Mouse (Mus musculus) intestine, postnatal 0 days (tissue): Measurements from ENCODE around the gene Soga1. TPM values are rescaled to one million over a fixed set of nuclear protein-coding genes. Genes with fewer than 3 reads are reported as not detected.

Experiments
- ATAC-seq: fragments of 200-750 bp; cut with Nextera tagmentation; 2 replicates; pipeline ENCODE4 v1.8.0; 2017; ENCODE audit warnings: mild to moderate bottlenecking, moderate TSS enrichment, moderate library complexity
- H3K27ac ChIP-seq: fragments of 300-500 bp; sonication (generic); 2 replicates; pipeline ENCODE4 v1.5.1; 2014; ENCODE audit warnings: mild to moderate bottlenecking, low read depth, low read length, moderate library complexity
- H3K27me3 ChIP-seq: fragments of 300-500 bp; sonication (generic); replicated peaks from 2 replicates; pipeline ENCODE4 v1.6.1; 2014; ENCODE audit warnings: low read length, mixed read lengths; ENCODE audit not compliant: control insufficient read depth, insufficient read depth
- H3K36me3 ChIP-seq: fragments of 300-500 bp; sonication (generic); 2 replicates; pipeline ENCODE4 v1.6.1; 2014; ENCODE audit warnings: mild to moderate bottlenecking, moderate library complexity; ENCODE audit not compliant: control insufficient read depth, insufficient read depth
- H3K4me1 ChIP-seq: fragments of 300-500 bp; sonication (generic); replicated peaks from 2 replicates; pipeline ENCODE4 v1.6.1; 2014; ENCODE audit warnings: antibody characterized with exemption, low read length, mixed read lengths; ENCODE audit not compliant: control insufficient read depth, insufficient read depth
- H3K4me2 ChIP-seq: fragments of 300-500 bp; sonication (generic); replicated peaks from 2 replicates; pipeline ENCODE4 v1.6.1; 2014; ENCODE audit warnings: low read depth, mild to moderate bottlenecking, moderate library complexity
- H3K4me3 ChIP-seq: fragments of 300-500 bp; sonication (generic); 2 replicates; pipeline ENCODE4 v1.5.1; 2014; ENCODE audit warnings: low read depth, low read length
- H3K9ac ChIP-seq: fragments of 300-500 bp; sonication (generic); 2 replicates; pipeline ENCODE4 v1.6.1; 2014; ENCODE audit warnings: mild to moderate bottlenecking, low read depth, low read length
- H3K9me3 ChIP-seq: fragments of 300-500 bp; sonication (generic); 2 replicates; pipeline ENCODE4 v1.6.1; 2016; ENCODE audit warnings: mixed run types; ENCODE audit not compliant: control insufficient read depth
- CTCF ChIP-seq: sonication (generic); IDR thresholded peaks from 2 replicates; pipeline ENCODE4 v1.5.1; 2016; ENCODE audit warnings: low read depth, mild to moderate bottlenecking, control low read depth, antibody characterized with exemption, moderate library complexity
- WGBS: fragments of 180-500 bp; shearing (Covaris S2); extraction: QIAGEN DNeasy Blood & Tissue Kit; methylation state at CpG from one replicate; pipeline ENCODE4 v1.1.7; 2014; 5-methylcytosine and 5-hydroxymethylcytosine counted together
- polyA plus RNA-seq: library from polyadenylated mRNA; unstranded; fragments of >200 nt; fragmentation: Nextera tagmentation; extraction: Ambion mirVana; gene quantifications from 2 replicates; pipeline ENCODE4 v1.2.1, GENCODE M21; 2015

The Soga1 gene
- polyA plus RNA-seq, 1 experiment from 2014 or later = 0.90 TPM

DNA sequence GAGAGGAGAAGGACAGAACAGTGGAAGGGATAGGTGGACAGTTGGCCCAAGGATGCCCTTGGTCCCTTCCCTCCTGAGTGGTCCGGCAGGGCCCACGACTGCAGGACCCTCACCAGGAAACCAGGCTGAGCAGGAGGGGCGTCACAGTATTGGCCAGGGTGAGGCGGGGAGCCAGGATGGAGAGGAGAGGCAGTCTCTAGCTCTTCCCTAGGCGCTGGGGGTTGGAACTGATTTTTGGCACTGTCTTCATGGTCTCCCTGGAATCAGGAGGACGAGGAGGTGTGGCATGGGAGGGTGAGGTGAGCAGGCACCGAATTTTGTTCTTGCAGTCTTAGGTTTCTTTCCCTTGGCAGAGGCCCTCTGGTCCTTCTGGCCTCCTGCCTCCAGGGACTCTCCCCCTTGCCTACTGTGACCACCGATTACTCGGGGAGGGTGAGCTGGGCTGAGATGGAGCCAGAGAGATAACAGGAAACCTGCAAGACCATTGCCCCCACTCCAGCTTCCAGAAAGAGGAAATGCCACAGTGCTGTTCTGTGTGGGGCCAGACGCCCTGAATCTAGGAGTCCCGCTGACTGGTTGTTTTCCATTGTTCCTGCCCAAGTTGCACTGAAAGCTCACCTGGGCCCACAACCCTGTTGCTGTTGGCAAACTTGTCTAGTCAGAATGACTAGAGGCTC lies 68.3 kb downstream of the Soga1 start:
- Histone ChIP-seq H3K36me3 (0 out of 2 replicates have a peak, but pooled peaks cover 2% of the 10 kb centered on the region), H3K27me3 (no peaks in the 10 kb centered on the region), H3K4me3 (no peak overlapping the region), H3K4me1 (peaks cover 9% of the 10 kb centered on the region), H3K27ac (no peak overlapping the region), H3K4me2 (no peak overlapping the region), H3K9ac (no peak overlapping the region), H3K9me3 (no peaks in the 10 kb centered on the region)
- 47% methylated on average over 11 of the region's 11 CpGs for WGBS
- TF ChIP-seq CTCF = no peak
- ATAC-seq = no peak

DNA sequence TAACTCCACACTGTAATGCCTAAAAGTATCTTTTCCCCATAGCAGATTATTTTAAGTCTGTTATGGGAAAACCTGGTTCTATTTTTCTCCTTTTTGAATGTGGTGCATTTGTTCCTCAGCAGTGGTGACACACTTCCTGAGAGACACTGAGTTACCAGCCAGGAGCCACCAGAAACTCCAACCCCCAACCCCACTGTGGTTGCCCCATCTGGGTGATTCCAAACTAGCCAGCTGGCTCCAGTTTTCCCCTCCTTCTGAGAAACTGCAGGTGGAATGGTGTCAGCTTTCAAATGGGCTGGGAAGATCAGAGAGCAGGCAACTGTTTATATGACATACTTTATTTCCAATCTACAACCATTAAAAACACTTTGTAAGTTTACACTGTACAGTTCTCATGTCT lies 68.9 kb downstream of the Soga1 start:
- H3K9ac ChIP-seq = no peak overlapping the region
- H3K9me3 ChIP-seq = no peaks in the 10 kb centered on the region
- TF ChIP-seq CTCF = no peak
- no peak for ATAC-seq
- H3K4me2 ChIP-seq = no peak overlapping the region
- no peaks in the 10 kb centered on the region for H3K27me3 ChIP-seq
- H3K4me1 ChIP-seq = peaks cover 9% of the 10 kb centered on the region
- H3K36me3 ChIP-seq = 0 out of 2 replicates have a peak, but pooled peaks cover under 1% of the 10 kb centered on the region
- H3K4me3 ChIP-seq = no peak overlapping the region
- H3K27ac ChIP-seq = no peak overlapping the region

DNA sequence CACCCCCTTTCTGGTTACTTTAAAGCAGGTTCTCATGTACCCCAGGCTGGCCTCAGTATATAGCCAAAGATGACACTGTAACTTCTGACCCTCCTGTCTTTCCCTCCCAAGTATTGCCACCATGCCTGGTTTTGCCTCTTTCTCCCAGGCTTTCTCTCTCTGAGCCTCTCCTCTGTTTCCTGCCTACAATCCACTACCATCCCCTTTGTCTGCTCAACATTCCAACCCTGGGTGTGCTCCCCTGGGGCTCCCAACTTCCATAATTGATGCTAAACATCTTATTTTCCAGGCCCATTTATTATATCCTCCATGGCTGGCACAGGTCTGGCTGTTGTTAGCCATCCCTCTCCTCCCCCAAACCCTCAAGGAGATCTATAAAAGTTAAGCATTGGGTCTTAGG lies 70.5 kb downstream of the Soga1 start:
- peaks cover 6% of the 10 kb centered on the region; the same call in 1 of the 2 replicates for H3K36me3 ChIP-seq
- H3K4me3 ChIP-seq = no peak overlapping the region
- no peak overlapping the region for H3K27ac ChIP-seq
- no peaks in the 10 kb centered on the region for H3K27me3 ChIP-seq
- no peak overlapping the region for H3K4me2 ChIP-seq
- no peaks in the 10 kb centered on the region for H3K9me3 ChIP-seq
- no peak for ATAC-seq
- no peak overlapping the region for H3K9ac ChIP-seq
- H3K4me1 ChIP-seq = peaks cover 9% of the 10 kb centered on the region
- TF ChIP-seq CTCF = no peak

DNA sequence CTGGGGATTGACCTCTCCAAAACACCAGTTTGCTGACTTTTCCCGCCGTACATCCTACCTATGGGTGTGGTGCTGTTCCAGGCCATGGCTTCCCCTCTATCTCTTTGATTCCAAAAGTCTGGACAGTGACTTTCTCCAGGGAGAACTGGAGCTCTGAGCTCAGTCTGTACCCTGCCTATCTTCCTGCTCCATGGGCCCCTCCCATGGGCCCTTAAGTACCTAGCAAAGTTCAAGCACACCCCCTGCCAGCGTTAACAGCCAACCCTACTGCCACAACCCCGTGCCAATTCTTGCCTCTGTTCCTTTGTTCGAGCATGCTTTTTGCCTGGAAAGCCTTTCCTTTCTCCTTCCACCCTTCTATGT lies 71.8 kb downstream of the Soga1 start:
- no peaks in the 10 kb centered on the region for H3K9me3 ChIP-seq
- H3K4me2 ChIP-seq = peak overlapping the region; percentile 94
- peaks cover 7% of the 10 kb centered on the region for H3K4me1 ChIP-seq
- peak; percentile 29; the same call in 1 of the 2 replicates for ATAC-seq
- TF ChIP-seq CTCF = no peak
- peak overlapping the region; percentile 64 for H3K9ac ChIP-seq
- peaks cover 6% of the 10 kb centered on the region; the same call in 1 of the 2 replicates for H3K36me3 ChIP-seq
- peak overlapping the region; percentile 65 for H3K4me3 ChIP-seq
- H3K27me3 ChIP-seq = no peaks in the 10 kb centered on the region
- 18% methylated on average over 5 of the region's 5 CpGs for WGBS
- H3K27ac ChIP-seq = peak overlapping the region; percentile 52

DNA sequence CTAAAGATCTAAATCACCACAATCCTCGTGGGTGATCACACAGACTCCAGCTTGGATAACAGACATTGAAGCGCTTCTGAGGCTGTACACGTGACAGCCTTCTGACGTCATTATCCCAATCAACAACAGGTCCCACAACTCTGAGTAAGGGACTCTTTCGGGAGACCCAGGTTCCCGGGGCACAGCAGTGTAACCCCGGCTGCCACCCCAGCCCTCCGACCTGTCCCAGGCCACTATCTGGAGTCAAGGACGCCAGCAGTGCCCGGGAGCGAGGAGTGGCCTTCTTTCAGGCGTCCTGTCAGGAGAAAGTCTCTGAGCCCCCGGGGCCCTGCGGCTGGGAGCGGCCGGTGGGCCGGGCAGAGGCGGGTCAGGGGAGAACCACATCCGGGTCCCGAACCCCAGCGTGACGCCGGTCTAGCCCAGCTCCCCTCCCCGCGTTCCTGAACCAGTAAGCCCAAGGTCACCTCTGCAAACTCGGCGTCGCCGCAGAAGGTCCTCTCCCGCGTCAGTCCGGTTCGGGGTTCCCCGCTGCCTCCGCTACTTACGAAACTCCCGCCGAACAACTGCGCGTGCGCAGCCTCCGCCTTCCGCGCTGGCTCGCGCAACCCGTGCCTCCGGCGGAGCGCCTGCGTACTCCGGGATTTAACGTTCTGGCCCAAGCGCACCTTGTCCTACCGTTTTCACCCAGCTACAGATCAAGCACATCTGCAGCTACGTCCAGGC lies 72.4 kb downstream of the Soga1 start, which contains the start of gene Dsn1:
Gene Dsn1, minus strand, starts transcription at position 644 of the 723 bp plus-strand sequence.
- WGBS = under 1% methylated on average over 56 of the region's 56 CpGs
- no peaks in the 10 kb centered on the region for H3K27me3 ChIP-seq
- H3K27ac ChIP-seq = peak within 1 kb of the TSS; percentile 52
- peak within 1 kb of the TSS; percentile 94 for H3K4me2 ChIP-seq
- peaks cover 6% of the 10 kb centered on the region for H3K4me1 ChIP-seq
- peak within 1 kb of the TSS; percentile 65 for H3K4me3 ChIP-seq
- H3K36me3 ChIP-seq = peaks cover 6% of the 10 kb centered on the region; the same call in 1 of the 2 replicates
- peak within 1 kb of the TSS; percentile 64 for H3K9ac ChIP-seq
- no peaks in the 10 kb centered on the region for H3K9me3 ChIP-seq
- ATAC-seq = peak; percentile 79
- no peak for TF ChIP-seq CTCF

DNA sequence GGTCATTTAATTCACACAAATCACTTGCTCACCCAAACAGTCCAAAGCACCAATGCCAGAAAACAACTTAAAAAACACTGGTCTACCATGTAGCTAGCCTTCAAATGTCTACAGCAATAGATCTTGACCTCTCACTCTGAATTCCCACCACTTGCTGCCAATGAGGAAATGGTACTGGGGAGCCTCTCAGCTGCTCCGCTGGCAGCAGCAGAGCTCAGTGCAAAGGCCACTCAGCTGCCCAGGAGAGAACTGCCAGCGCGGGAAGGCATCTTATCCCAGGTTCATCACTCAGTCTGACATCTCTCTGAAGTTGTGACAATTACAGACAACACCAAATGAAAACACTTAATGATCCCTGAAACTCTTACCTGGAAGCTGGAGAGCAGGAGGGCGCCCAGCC lies 76.7 kb downstream of the Soga1 start:
- Histone ChIP-seq H3K4me2 (no peak overlapping the region), H3K4me1 (no peaks in the 10 kb centered on the region; the same call in 1 of the 2 replicates), H3K27me3 (no peaks in the 10 kb centered on the region), H3K27ac (no peak overlapping the region; the same call in 1 of the 2 replicates), H3K9me3 (no peaks in the 10 kb centered on the region), H3K4me3 (no peak overlapping the region), H3K9ac (no peak overlapping the region), H3K36me3 (peaks cover 28% of the 10 kb centered on the region)
- 72% methylated on average over 4 of the region's 4 CpGs for WGBS
- ATAC-seq = no peak
- no peak for TF ChIP-seq CTCF
